Mouse (Mus musculus) T-helper 1 cell (primary cell): Measurements from ENCODE around the gene Rest.

Source experiments
- in situ Hi-C: fragments of 300-600 bp; cut with MboI, MseI; formaldehyde crosslinking; loops from one replicate; pipeline ENCODE4 v1.15.1; 2025; ENCODE audit warnings: high pct_unique_total_duplicates

Rest gene

GRCm38 (mm10) chr5:77309051-77309906 lies 44.0 kb downstream of the Rest start:
- in situ Hi-C loops: no loop called here

- in situ Hi-C loops: no loop called here
Measured at GRCm38 (mm10) chr5:77309924-77310772, 44.9 kb downstream of the Rest start, which contains the start of the genes Noa1 and Polr2b. Gene Noa1 (minus strand): TSS chr5:77310084. Gene Polr2b (plus strand): TSS chr5:77310147.

- in situ Hi-C loops: no loop called here
Measured at GRCm38 (mm10) chr5:77314206-77314605, 48.9 kb downstream of the Rest start.

- in situ Hi-C loops: no loop called here
Measured at GRCm38 (mm10) chr5:77314986-77315385, 49.7 kb downstream of the Rest start.

GRCm38 (mm10) chr5:77324936-77325335 lies 59.6 kb downstream of the Rest start:
- in situ Hi-C loops: loop anchor here (10.0 kb wide), 2 partner anchors 340 to 700 kb away; no protein-coding TSS in a partner anchor

GRCm38 (mm10) chr5:77330154-77330553 lies 64.9 kb downstream of the Rest start:
- in situ Hi-C loops: no loop called here
